Mouse (Mus musculus) hindbrain, embryonic 13.5 days (tissue): Measurements from ENCODE around the gene Pax5. TPM values are rescaled to one million over a fixed set of nuclear protein-coding genes. Genes with fewer than 3 reads are reported as not detected.

ENCODE experiments used
- ATAC-seq: fragments of 200-750 bp; cut with Nextera tagmentation; 2 replicates; pipeline ENCODE4 v1.8.0; 2017; ENCODE audit warnings: moderate TSS enrichment; ENCODE audit not compliant: low FRiP score
- H3K27ac ChIP-seq: fragments of 300-500 bp; sonication (generic); 2 replicates; pipeline ENCODE4 v1.5.1; 2015; ENCODE audit warnings: inconsistent platforms, mild to moderate bottlenecking, moderate library complexity
- H3K27me3 ChIP-seq: fragments of 300-500 bp; sonication (generic); 2 replicates; pipeline ENCODE4 v1.6.1; 2015; ENCODE audit warnings: mild to moderate bottlenecking, inconsistent platforms
- H3K36me3 ChIP-seq: fragments of 300-500 bp; sonication (generic); 2 replicates; pipeline ENCODE4 v1.6.1; 2015; ENCODE audit warnings: mild to moderate bottlenecking, inconsistent platforms
- H3K4me1 ChIP-seq: fragments of 300-500 bp; sonication (generic); replicated peaks from 2 replicates; pipeline ENCODE4 v1.6.1; 2015; ENCODE audit warnings: inconsistent platforms
- H3K4me2 ChIP-seq: fragments of 300-500 bp; sonication (generic); 2 replicates; pipeline ENCODE4 v1.6.1; 2015; ENCODE audit warnings: inconsistent platforms, mild to moderate bottlenecking, moderate library complexity
- H3K4me3 ChIP-seq: fragments of 300-500 bp; sonication (generic); 2 replicates; pipeline ENCODE4 v1.5.1; 2015; ENCODE audit warnings: mild to moderate bottlenecking, inconsistent platforms
- H3K9ac ChIP-seq: fragments of 300-500 bp; sonication (generic); 2 replicates; pipeline ENCODE4 v1.6.1; 2015; ENCODE audit warnings: mild to moderate bottlenecking, inconsistent platforms
- H3K9me3 ChIP-seq: fragments of 300-500 bp; sonication (generic); 2 replicates; pipeline ENCODE4 v1.6.1; 2016; ENCODE audit warnings: inconsistent platforms
- WGBS: fragments of 180-500 bp; shearing (Covaris S2); methylation state at CpG from one replicate; pipeline ENCODE4 v1.1.7; 2015; 5-methylcytosine and 5-hydroxymethylcytosine counted together
- polyA plus RNA-seq: library from polyadenylated mRNA; unstranded; fragments of >200 nt; fragmentation: Nextera tagmentation; extraction: Ambion mirVana; gene quantifications from 2 replicates; pipeline ENCODE4 v1.2.1, GENCODE M21; 2015

Pax5 gene
- polyA plus RNA-seq, 1 experiment from 2014 or later: 2.8 TPM

DNA sequence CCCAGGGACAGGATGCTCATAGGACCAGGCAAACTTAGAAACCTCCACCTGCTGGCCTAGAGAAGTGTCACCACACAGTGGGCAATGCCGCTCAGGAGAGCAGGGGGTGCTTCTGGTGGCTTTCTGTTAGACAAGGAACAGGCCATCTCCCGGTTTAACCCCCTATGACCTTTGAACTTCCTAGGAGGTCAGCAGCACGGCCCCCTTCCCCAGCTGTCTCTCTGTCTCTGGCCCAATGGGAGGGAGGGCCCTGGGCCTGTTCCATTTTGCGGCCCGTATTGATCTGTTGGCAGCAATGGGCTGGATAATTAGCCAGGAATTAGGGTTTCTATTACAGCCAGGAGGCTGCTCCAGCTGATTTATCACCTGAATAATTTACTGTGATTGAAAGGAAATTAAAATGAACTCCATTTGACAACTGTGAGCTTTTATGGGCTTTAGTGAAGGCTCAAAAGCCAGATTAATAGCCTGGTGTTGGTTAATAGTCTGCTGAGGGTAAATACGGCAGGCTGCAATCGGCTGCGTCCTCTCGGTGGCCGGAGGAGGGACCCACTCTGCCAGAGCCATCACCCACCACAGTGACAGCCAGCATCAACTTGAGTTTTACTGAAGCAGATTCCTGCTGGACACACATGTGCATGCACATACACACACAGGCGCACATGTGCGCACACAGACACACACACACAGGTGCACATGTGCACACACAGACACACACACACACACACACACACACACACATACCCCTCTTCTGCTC lies 68.3 kb downstream of the Pax5 start:
- Histone ChIP-seq H3K4me1 (peaks cover 20% of the 10 kb centered on the region), H3K36me3 (no peaks in the 10 kb centered on the region), H3K9me3 (no peaks in the 10 kb centered on the region), H3K9ac (no peak overlapping the region), H3K27ac (peak overlapping the region; percentile 30), H3K27me3 (peaks cover 13% of the 10 kb centered on the region; the same call in 1 of the 2 replicates), H3K4me3 (no peak overlapping the region), H3K4me2 (no peak overlapping the region)
- 27% methylated on average over 12 of the region's 12 CpGs for WGBS
- ATAC-seq: peak; percentile 36; the same call in 1 of the 2 replicates

DNA sequence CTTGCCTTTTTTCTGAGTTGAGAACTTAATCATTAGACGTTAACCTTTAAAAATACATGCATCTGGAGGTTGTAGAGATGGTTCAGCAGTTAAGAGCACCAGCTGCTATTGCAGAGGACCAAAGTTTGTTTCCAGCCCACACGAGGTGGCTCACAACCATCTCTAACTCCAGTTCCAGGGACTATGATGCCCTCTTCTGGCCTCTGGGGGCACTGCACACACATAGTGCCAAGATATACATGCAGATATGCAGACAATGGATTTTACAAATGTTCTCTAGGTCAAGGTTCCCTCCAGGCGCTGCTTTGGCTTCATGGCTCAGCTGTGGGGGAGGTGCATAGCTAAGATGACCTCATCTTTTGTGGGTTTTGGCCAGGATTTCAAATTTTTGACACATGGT lies 74.7 kb downstream of the Pax5 start:
- Histone ChIP-seq H3K4me1 (peaks cover 6% of the 10 kb centered on the region), H3K9me3 (no peaks in the 10 kb centered on the region), H3K36me3 (no peaks in the 10 kb centered on the region), H3K27me3 (peaks cover 5% of the 10 kb centered on the region; the same call in 1 of the 2 replicates), H3K4me3 (no peak overlapping the region), H3K9ac (no peak overlapping the region), H3K27ac (no peak overlapping the region), H3K4me2 (no peak overlapping the region)
- 85% methylated on average over 3 of the region's 3 CpGs for WGBS
- no peak for ATAC-seq

DNA sequence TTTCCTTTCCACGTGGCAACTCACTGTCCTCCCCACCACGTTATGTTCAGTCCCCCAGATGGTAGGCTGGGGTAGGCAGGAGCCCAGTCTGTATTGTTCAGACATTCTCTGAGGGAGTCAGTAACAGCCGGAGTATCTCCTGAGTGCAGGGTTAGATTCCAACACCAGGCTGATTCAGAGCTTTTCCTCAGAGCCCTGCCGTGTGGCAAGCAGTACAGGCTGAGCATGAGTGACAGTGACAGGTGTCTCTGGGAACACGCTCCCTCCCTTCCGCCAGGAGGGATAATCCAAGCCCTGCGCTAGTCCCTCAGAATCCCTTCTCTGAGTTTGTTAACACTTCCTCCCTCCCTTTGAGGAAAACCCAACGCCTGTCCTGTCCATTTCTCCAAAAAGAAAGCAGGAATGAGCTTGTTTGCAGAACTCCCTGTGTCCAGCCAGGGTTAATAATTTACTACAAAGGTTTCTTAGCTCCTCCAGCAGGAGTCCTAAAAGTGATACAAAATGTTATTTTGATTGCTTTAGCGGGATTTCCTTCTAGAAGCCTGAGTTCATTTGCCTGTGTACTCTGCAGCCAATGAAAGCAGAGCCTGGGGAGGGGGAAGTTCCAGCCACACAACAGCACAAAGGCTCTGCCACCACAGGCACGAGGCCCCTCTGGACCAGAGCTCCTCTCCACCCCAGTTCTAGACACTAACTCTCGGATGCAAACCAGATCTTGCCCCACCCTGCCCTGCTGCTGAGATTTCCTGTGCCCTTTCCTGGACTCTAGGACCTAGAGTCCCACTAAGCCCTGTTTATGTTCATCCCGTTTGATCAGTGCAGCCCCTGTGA lies 76.4 kb downstream of the Pax5 start:
- ATAC-seq: no peak
- Histone ChIP-seq H3K4me2 (no peak overlapping the region), H3K4me1 (peaks cover 6% of the 10 kb centered on the region), H3K9me3 (no peaks in the 10 kb centered on the region), H3K36me3 (no peaks in the 10 kb centered on the region), H3K27me3 (peaks cover 5% of the 10 kb centered on the region; the same call in 1 of the 2 replicates), H3K9ac (0 out of 2 replicates have a peak overlapping the region, but pooled peaks have one; percentile 8), H3K4me3 (no peak overlapping the region), H3K27ac (no peak overlapping the region)
- 27% methylated on average over 12 of the region's 12 CpGs for WGBS

- Histone ChIP-seq H3K9me3 (no peaks in the 10 kb centered on the region), H3K4me1 (peaks cover 6% of the 10 kb centered on the region), H3K36me3 (no peaks in the 10 kb centered on the region), H3K9ac (no peak overlapping the region), H3K4me2 (no peak overlapping the region), H3K4me3 (no peak overlapping the region), H3K27ac (no peak overlapping the region), H3K27me3 (peaks cover 5% of the 10 kb centered on the region; the same call in 1 of the 2 replicates)
- 71% methylated on average over 6 of the region's 6 CpGs for WGBS
- no peak for ATAC-seq
Measured at GRCm38 (mm10) chr4:44630059-44630458, 80.2 kb downstream of the Pax5 start.

GRCm38 (mm10) chr4:44627890-44628289 lies 82.4 kb downstream of the Pax5 start:
- Histone ChIP-seq H3K9ac (no peak overlapping the region), H3K27me3 (no peaks in the 10 kb centered on the region), H3K27ac (no peak overlapping the region), H3K4me2 (no peak overlapping the region), H3K4me3 (no peak overlapping the region), H3K4me1 (peaks cover 12% of the 10 kb centered on the region), H3K9me3 (no peaks in the 10 kb centered on the region), H3K36me3 (no peaks in the 10 kb centered on the region)
- ATAC-seq: no peak

DNA sequence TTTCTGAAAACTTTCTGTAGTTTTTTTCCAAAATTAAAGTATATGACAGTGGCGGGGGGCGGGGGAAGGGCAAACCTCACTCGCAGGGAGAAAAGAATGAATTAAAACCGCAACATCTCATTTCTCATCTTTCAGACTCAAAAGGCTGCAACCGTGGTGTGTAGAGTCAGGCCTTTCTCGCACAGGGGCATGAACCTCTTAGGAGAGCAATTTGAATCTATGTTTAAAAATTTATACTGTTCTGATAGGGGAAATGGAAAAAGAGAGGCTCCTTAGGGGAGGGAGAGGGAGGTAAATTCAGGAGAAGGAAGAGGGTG lies 85.2 kb downstream of the Pax5 start:
- no peak overlapping the region for H3K4me2 ChIP-seq
- H3K4me1 ChIP-seq: peaks cover 26% of the 10 kb centered on the region
- 87% methylated on average over 6 of the region's 6 CpGs for WGBS
- no peaks in the 10 kb centered on the region for H3K36me3 ChIP-seq
- H3K27me3 ChIP-seq: no peaks in the 10 kb centered on the region
- no peak overlapping the region for H3K27ac ChIP-seq
- ATAC-seq: no peak
- H3K4me3 ChIP-seq: no peak overlapping the region
- H3K9me3 ChIP-seq: no peaks in the 10 kb centered on the region
- no peak overlapping the region for H3K9ac ChIP-seq

DNA sequence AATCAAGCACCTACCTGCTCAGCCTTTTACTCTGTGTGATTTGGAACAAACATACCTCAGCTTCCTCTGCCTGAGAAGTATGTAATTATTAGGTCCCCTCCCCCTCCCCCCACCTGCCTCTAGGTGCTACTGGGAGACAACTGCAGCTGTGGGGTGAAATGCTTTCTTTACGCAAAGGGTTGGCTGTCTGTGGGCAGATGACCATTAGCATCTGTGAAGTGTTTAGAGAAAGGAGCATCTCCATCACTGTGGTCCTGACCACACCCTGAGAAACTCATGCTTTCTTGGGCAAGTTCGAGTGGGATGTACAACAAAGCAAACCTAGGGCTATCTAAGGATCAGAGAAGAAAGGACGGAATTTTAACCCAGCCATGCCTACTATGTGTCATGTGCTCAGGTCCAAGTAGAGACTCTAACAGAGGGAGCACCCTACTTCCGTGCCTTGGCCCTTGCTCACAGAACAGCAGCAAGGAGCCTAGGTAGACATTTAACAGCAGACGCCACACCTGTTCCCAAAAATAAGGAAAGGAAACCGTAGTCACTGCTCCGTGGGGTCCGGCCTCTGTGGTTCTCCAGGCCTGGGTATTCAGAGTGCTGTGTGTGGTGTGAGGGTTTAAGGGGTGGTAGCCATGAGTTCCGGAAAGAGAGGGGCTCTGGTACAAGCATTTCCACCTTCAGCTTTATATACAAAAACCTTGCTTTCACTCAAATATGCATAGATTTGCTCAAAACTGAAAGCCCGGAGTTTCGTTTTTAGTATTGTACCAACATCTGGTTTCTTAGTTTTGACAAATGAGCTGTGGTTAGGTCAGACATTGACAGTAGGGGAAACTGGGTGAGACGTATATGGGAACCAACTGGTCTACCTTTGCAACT lies 85.8 kb downstream of the Pax5 start:
- WGBS: 89% methylated on average over 12 of the region's 12 CpGs
- ATAC-seq: no peak

DNA sequence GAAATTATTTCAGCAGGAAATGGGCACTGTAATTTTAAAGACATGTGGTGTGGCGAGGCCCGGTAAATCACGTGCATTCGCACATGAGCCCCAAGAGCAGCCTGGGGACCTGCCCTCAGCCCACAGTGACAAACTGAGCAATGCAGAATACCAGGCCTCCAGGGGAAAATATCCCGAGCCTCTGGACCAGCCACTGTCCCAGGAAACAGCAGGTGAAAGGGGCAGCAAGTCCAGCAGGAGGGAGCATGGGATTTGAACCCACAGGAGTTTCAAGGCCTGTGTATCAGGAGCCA lies 86.9 kb downstream of the Pax5 start:
- Histone ChIP-seq H3K27ac (peak overlapping the region; percentile 77), H3K36me3 (no peaks in the 10 kb centered on the region), H3K9ac (no peak overlapping the region), H3K4me1 (peaks cover 26% of the 10 kb centered on the region), H3K27me3 (no peaks in the 10 kb centered on the region), H3K9me3 (no peaks in the 10 kb centered on the region), H3K4me3 (no peak overlapping the region), H3K4me2 (no peak overlapping the region)
- WGBS: 56% methylated on average over 5 of the region's 5 CpGs
- 0 out of 2 replicates have a peak, but pooled peaks have one; percentile 13 for ATAC-seq

More for the DNA sequence above, 85.8 kb downstream of the Pax5 start:
- no peaks in the 10 kb centered on the region for H3K9me3 ChIP-seq
- peaks cover 26% of the 10 kb centered on the region for H3K4me1 ChIP-seq
- H3K36me3 ChIP-seq: no peaks in the 10 kb centered on the region
- H3K4me3 ChIP-seq: no peak overlapping the region
- no peak overlapping the region for H3K9ac ChIP-seq
- no peaks in the 10 kb centered on the region for H3K27me3 ChIP-seq
- H3K27ac ChIP-seq: no peak overlapping the region
- no peak overlapping the region for H3K4me2 ChIP-seq

DNA sequence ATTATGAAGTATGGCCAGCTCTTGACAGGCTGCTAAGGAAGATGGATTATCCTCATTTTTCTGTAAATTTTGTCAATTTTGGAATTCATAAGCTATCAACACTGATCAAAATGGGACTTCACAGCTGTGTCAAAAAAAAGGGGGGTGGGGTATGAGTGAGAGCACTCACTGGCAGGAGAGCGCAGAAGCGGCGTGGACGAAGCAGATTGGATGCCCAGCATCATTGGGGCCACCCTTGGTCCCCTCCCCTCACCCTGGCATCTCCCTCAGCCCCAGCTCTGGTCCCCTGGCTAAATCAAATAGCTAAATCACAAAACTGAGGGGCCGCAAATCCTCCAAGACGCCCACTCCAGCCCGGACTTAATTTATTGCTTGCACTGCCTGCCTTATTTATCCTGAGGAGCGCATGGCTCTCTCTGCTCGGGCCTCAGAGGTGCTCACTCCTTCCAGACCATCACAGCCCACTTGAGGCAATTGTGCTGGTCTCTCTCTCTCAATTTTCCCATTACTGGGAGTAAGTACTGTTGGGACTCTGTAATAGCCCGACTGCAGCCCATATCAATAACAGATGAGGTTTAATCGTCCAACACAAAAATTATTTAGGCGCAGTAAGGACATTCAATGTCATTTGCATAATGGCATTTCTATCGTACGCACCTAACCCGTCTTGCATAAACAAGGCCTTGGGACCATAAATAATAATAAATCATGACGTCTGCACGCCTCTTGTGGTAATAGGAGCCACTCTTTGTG lies 87.4 kb downstream of the Pax5 start:
- Histone ChIP-seq H3K27ac (peak overlapping the region; percentile 77), H3K9ac (no peak overlapping the region), H3K4me2 (no peak overlapping the region), H3K4me3 (no peak overlapping the region), H3K36me3 (no peaks in the 10 kb centered on the region), H3K4me1 (peaks cover 26% of the 10 kb centered on the region), H3K27me3 (no peaks in the 10 kb centered on the region), H3K9me3 (no peaks in the 10 kb centered on the region)
- WGBS: 54% methylated on average over 17 of the region's 17 CpGs
- peak; percentile 51 for ATAC-seq

DNA sequence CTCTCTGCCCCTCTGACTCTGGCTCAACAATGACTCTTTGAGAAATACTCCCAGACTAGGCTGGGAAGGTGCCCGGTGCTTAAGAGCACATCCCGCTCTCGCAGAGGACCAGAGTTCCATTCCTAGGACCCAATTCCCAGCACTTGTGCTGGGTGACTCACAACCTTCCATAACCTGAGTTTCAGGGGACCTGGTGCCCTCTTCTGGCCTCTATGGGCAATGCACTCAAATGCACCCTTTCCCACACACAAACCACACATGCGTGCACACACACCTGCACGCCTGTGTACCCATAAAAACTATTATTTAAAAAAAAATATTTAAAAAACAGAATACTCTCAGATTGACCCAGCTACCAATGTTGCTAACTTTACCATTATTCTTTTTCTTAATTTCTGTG lies 90.0 kb downstream of the Pax5 start:
- Histone ChIP-seq H3K27ac (no peak overlapping the region), H3K4me3 (no peak overlapping the region), H3K9ac (no peak overlapping the region), H3K36me3 (no peaks in the 10 kb centered on the region), H3K4me1 (peaks cover 26% of the 10 kb centered on the region), H3K4me2 (no peak overlapping the region), H3K9me3 (no peaks in the 10 kb centered on the region), H3K27me3 (no peaks in the 10 kb centered on the region)
- 99% methylated on average over 5 of the region's 5 CpGs for WGBS
- ATAC-seq: no peak

- H3K9ac ChIP-seq: no peak overlapping the region
- H3K27me3 ChIP-seq: no peaks in the 10 kb centered on the region
- no peak overlapping the region for H3K4me3 ChIP-seq
- H3K4me2 ChIP-seq: no peak overlapping the region
- H3K4me1 ChIP-seq: no peaks in the 10 kb centered on the region
- no peaks in the 10 kb centered on the region for H3K9me3 ChIP-seq
- WGBS: 92% methylated on average over 8 of the region's 8 CpGs
- ATAC-seq: no peak
- no peaks in the 10 kb centered on the region for H3K36me3 ChIP-seq
- H3K27ac ChIP-seq: no peak overlapping the region
Measured at GRCm38 (mm10) chr4:44614066-44614667, 96.1 kb downstream of the Pax5 start.
